Mouse (Mus musculus) MEL (cell line): Measurements from ENCODE around the gene Bud31.
A peak's percentile ranks its signal among the peaks of the same experiment; 100 is the strongest.

Source experiments
- CTCF ChIP-seq, 3 experiments: IDR thresholded peaks in 2 of 3; conservative IDR thresholded peaks in 1 of 3; 2 replicates each; pipeline ENCODE4 v1.5.1; 2011 to 2012; ENCODE audit warnings: low read length in 3 of 3, low read depth in 2 of 3, mild to moderate bottlenecking in 2 of 3, improper control_type of control experiment in 1 of 3, inconsistent platforms in 1 of 3, mixed read lengths in 1 of 3, moderate library complexity in 1 of 3; ENCODE audit not compliant: control insufficient read depth in 1 of 3, insufficient read depth in 1 of 3, poor library complexity in 1 of 3, severe bottlenecking in 1 of 3
- ELF1 ChIP-seq: IDR thresholded peaks from 2 replicates; pipeline ENCODE4 v1.6.1; 2014; ENCODE audit warnings: low read depth, mild to moderate bottlenecking, inconsistent platforms, low read length, improper control_type of control experiment, moderate library complexity
- EP300 ChIP-seq, 2 experiments: IDR thresholded peaks; 2 replicates each; pipeline ENCODE4 v1.6.1; 2011; ENCODE audit warnings: improper control_type of control experiment in 2 of 2, low read length in 2 of 2, low read depth in 1 of 2, mild to moderate bottlenecking in 1 of 2
- MAX ChIP-seq: IDR thresholded peaks from 2 replicates; pipeline ENCODE4 v1.6.1; 2011; ENCODE audit warnings: low read length, improper control_type of control experiment
- MAZ ChIP-seq: IDR thresholded peaks from 2 replicates; pipeline ENCODE4 v1.6.1; 2012; ENCODE audit warnings: low read depth, mild to moderate bottlenecking, inconsistent platforms, low read length, improper control_type of control experiment
- POLR2A ChIP-seq, 2 experiments: IDR thresholded peaks; 2 replicates each; pipeline ENCODE4 v1.6.1; 2011 to 2012; ENCODE audit warnings: low read length in 2 of 2, mild to moderate bottlenecking in 2 of 2, control low read depth in 1 of 2, improper control_type of control experiment in 1 of 2, low read depth in 1 of 2, moderate library complexity in 1 of 2; ENCODE audit not compliant: control insufficient read depth in 1 of 2, insufficient read depth in 1 of 2, poor library complexity in 1 of 2
- RAD21 ChIP-seq: IDR thresholded peaks from 2 replicates; pipeline ENCODE4 v1.6.1; 2011; ENCODE audit warnings: mild to moderate bottlenecking, low read depth, low read length, improper control_type of control experiment
- SIN3A ChIP-seq: IDR thresholded peaks from 2 replicates; pipeline ENCODE4 v1.6.1; 2012; ENCODE audit warnings: low read length, improper control_type of control experiment, inconsistent platforms
- ZC3H11A ChIP-seq: IDR thresholded peaks from 2 replicates; pipeline ENCODE4 v1.6.1; 2012; ENCODE audit warnings: low read depth, mild to moderate bottlenecking, inconsistent platforms, low read length, improper control_type of control experiment
- ZKSCAN1 ChIP-seq: IDR thresholded peaks from 2 replicates; pipeline ENCODE4 v1.6.1; 2012; ENCODE audit warnings: low read depth, mild to moderate bottlenecking, inconsistent platforms, low read length, improper control_type of control experiment, moderate library complexity

DNA sequence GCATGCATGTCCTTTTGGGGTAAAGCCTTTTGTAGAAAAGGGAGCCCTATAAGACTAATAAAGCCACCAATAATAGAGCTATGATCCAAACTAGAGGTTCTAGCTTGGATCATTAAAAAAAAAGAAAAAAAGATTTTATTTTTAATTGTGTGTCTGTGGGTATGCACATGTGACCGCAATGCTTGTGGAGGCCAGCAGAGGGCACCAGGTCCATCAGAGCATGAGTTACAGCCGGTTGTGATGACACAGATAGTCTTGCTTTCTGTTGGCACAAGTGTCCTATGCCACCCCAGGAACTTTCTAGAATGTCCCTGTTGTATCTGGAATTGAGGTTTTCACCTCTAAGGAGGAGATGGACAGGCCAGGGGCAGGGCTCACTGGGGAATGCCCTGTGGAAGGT, 20.8 kb upstream of the Bud31 start:
- no peak for TF ChIP-seq SIN3A
- TF ChIP-seq MAX = 0 out of 2 replicates have a peak, but pooled peaks have one; percentile 34
- TF ChIP-seq ELF1 = no peak
- peak; percentile 60 to 71 (median 61) for TF ChIP-seq CTCF (IDR thresholded peaks at IDR 0.05 in 2 of 3, conservative IDR thresholded peaks at IDR 0.05 in 1 of 3; ENCODE audit: control insufficient read depth in 1 of 3, insufficient read depth in 1 of 3, low read depth in 2 of 3, low read length in 3 of 3, poor library complexity in 1 of 3, severe bottlenecking in 1 of 3)
- no peak for TF ChIP-seq ZKSCAN1
- no peak for TF ChIP-seq RAD21
- no peak for TF ChIP-seq EP300 (IDR thresholded peaks at IDR 0.05; ENCODE audit: low read depth in 1 of 2, low read length in 2 of 2)
- no peak for TF ChIP-seq ZC3H11A
- TF ChIP-seq POLR2A (IDR thresholded peaks at IDR 0.05; ENCODE audit: control insufficient read depth in 1 of 2, insufficient read depth in 1 of 2, low read depth in 1 of 2, low read length in 2 of 2, poor library complexity in 1 of 2) = no peak
- no peak for TF ChIP-seq MAZ
